Mouse (Mus musculus) urinary bladder, postnatal 25 days (tissue): ENCODE results near the gene Mrpl22.
"Not testable (repeated sequence)": the region's sequence is repeated elsewhere in the genome, so short reads cannot be mapped to it uniquely, and the experiment has no call there.

Experiments used
- DNase-seq: peaks from one replicate; pipeline ENCODE4 v3.0.0; 2022; ENCODE audit warnings: low spot score

Gene Mrpl22

DNA sequence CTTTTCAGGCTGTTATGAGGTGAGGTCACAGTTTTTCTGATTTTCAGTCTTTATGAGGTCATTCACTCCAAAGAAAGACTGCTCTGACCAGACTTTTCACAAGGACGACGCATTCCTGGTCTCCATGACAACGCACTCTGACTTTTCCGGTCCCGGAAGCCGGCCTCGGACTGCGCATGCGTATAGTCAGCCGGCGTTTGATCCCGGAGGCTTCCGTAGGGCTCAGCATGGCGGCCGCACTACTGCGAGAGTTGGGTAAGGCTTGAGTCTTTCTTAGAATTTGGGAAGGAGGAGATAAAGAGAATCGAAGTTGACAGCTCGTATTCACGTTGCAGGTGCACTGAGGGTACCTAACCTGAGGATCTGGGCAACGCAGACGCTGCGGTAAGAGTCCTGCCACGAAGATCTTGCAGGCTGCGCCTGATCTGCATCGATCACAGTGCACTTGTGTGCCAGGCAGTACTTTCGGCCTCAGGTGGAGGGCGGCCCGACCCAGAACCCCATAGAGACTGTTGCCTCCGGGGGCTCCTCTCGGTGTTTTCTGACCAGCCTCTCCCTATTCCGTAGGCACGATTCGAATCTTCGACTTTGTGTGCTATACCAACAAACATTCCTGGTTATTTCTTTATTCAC lies at the start of gene Mrpl22:
TSS of gene Mrpl22 (plus strand) at position 203 of the 633 bp plus-strand sequence.
- DNase-seq = peak; percentile 97

DNA sequence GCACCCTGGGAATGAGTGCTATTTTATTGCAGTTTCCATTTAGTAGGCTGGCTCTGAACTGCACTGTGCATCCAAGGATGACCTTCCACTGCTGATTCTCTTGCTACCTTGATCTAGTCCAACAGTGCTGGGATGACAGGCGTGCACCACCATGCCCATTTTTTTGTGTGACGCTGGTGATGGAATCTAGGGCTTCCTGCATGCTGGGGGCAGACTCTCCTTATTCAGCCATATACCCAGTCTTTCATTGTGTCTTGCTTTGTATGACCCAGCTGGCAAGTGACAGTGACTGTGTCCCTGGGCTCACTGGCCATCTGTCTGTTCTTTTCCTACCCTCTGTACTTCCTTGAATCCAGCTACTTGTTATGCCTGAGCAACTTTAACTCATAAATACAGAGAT lies 47.8 kb upstream of the Mrpl22 start:
- DNase-seq = no peak

DNA sequence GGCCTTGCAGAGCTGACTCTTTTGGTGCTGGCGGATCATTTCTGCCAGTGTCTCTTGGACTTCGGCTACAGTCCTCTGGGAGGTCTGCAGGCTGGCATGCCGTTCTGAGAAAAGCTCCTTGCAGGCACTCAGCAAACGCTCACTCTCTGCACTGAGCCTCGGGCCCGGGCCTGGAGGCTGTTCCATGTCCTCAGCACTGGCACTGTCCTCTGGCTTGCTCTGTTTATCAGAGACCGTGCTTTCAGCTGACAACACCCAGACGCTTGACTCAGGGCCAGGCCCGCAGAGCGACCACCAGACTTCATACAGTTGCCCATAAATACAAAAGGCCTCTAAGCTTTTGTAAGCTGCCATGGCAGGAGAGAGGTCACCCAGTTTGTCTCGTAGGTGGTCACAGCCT lies 46.4 kb upstream of the Mrpl22 start:
- DNase-seq = no peak

DNA sequence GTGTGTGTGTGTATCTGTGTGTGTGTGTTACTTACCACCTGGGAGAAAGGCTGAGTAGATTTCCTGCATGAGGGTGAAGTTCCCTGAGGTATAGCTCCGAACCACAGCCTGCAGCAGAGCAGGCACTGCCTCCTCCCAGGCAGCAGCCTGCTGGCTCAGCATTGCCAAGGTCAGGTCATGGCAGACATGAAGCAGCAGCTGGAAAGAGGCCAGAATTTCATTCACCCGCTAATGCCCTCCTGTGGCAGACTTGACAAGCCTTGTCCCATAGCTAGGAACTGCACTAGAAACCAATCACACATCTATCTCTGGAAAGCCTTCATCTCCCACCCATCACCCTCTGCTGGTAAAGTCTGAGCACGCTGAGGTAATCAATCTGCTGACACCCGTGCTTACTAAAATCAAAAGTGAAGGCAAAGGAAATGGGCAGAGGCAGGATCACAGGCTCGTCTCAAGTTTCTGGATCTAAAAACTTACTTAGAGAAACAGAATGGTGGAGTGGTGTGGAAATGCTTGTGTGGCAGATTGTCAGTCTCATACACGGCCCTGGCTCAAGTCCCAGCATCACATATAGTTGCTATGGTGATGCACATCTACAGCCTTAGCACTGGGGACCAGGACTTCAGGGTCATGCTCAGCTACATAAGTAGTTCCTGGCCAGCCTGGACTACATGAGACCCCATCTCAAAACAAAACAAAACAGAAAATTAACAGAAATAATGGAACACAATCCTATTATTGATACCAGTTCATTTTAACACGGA lies 44.9 kb upstream of the Mrpl22 start:
- no peak for DNase-seq

DNA sequence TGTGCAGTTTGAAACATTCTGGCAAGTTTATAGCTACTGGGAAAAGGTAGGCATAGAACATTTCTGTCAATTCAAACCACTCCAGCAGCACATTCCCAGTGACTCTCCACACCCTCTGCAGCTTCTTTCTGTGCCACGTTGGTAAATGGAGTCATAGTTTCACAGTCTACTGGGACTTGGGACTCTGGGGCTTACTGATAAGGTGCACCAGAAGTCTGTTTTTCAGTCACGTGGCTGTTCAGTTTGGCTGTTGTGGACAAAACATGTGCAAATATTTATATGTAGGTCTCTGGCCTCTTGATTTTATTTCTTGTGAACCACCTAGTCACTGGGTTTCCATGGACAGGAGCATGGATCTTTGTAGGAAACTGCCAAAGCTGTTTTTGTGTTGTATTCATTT lies 43.9 kb upstream of the Mrpl22 start:
- DNase-seq = no peak

DNA sequence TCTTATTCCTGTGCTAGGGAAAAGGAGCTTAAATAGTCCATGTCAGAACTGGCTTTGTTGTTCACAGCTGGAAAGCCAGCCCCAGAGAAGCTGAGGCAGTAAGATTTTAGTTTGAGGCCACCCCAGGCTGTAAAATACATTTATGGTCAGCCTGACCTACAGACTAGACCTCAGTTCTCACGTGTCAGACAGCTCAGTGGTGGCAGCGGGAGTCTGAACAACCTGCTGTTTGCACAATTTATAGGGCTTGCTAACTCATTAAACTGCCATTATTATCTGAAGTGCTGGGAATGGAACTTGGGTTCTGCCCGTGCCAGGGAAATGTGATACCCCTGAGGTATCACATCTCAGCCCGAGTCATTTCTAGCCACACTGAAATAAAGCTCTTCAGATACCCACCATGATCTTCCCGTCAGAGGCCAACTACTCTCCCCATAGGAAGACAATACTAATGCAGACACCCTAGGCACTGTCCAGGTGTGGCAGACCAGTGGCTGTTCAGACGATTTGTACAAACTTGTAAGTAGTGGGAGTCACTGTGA lies 42.1 kb upstream of the Mrpl22 start:
- no peak for DNase-seq

DNA sequence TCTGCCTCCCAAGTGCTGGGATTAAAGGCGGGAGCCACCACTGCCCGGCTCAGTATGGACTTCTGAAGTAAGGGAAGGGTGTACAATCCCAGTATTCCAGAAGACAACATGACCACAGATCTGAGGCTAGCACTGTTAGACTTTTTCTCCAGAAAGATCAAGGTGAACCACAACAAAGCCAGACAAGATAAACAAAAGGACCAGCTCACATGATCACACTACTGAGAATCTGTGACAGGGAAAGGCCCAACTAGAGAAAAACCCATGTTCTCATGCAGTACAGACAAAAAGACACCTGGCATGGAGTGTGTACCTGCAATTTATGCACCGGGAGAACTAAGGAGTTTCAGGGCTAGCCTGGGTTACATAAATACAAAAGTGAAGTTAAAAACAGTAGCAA lies 39.4 kb upstream of the Mrpl22 start:
- no peak for DNase-seq

DNA sequence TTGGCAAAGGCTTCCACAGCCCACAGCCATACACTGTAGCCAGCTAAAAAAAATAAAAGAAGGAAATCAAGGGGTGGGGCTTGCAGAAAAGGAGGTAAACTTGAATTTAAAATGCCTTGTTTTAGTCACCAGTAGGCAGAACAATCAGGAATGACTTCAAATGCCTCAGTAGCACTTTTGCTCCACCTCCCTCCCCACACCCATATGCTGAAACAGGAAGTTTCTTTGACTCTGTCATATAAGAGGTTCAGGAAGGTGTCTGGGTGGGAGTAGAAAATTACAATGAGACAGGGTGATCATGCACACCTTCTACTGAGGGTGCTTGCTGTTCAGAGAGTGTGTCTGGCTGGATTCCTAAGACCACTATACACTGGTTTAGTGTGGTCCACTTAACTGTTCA lies 36.6 kb upstream of the Mrpl22 start:
- DNase-seq = no peak

DNA sequence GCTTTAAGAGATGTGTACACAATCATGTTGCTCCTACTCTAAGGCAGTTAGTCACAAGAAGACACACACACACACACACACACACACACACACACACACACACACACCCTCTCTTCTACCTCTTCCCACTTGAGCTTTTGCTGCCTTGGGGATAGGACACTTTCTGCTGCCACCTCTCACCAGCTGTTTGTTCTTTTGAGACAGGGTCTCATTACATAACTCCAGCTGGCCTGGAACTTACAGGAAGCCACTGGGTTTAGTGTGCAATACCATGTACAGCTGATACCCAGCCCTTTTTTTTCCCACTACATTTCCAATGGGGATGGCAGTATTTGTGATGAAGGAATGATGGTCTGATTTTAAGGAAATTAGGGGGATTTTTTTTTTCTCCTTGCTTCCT lies 36.2 kb upstream of the Mrpl22 start:
- DNase-seq = no peak

DNA sequence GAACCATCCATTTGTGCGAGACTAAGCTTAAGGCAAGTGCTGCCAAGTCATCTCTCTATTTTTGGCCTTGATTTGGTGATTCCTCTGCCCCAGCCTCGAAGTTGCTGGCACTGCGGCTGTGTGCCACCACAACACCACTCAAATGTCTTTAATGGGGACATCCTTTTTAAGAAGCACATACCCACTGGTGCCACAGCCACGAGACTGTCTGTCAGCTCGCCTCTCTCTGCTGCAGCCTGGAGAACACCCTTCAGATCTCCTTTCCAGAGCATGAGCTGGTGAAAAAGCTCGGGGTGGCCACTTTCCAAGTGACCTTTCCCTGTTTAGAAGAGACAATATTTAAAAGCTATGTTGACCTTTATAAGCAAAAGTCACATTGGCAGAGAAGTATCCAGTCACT lies 34.8 kb upstream of the Mrpl22 start:
- DNase-seq = no peak

DNA sequence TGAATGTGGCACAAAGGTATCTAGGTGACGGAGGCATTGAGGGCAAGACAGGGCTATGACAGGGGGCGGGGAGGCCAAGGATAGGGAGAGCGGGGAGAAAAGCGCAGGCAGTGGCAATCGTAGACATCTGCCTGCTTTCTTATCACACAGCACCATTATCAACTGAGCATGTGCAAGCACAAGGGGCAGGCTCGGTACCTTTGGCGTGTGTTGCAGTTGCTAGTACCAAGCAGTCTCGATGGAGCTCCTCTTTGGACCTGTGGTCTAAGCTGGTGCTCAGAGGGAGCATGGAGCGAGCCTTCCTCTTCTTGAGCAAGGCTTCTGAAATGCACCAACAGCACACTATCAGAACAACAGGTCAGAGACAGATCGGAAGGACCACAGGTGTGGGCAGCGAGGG lies 32.6 kb upstream of the Mrpl22 start:
- no peak for DNase-seq

DNA sequence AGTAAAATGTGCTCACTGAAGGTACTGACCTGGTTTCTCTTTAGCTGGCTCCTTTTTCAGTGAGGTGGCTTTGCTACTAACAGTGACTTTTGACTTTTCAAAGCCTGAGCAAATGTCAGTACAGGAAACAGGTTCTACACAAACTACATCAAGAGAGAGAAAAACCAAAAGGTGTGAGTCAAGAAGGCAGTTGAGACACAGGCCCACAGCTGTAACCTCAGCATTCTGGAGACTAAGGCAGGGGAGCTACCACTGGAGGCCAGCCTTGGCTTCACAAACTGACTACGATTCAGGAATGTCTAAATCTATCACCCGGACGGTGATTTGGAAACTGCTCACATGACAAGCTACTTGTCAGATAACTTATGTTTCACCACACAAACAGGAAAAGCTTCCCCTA lies 32.0 kb upstream of the Mrpl22 start:
- no peak for DNase-seq

DNA sequence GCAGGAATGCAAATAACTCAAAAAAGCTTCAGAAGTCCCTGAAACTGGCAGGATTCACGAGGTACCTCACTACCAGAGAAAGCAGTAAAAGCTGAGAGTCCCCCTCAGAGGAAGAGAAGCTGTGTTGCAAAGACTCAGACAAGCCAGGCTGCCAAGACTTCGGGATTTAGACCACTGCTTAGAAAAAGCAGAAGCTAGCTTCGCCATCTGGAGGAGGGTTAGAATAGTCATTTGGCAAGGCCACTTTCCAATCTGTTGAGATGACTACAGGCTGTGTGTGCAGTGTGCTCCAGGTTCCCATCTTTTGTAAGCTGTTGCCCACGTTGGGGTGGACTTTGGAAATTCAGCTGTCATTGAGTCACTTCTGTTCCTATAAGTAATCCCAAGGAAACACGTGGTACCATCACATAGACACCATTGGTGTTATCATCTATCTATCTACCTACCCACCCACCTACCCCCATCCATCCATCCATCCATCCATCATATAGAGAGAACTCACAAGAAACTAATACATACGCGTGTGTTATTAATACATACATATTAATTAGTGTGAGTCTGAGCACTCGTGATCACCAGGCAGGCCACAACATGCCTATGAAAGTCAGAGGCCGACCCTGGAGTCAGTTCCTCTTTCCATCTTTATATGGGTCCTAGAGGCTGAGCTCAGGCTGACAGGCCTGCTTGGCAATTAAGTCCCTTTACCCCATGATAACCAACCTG lies 27.6 kb upstream of the Mrpl22 start:
- DNase-seq = no peak

DNA sequence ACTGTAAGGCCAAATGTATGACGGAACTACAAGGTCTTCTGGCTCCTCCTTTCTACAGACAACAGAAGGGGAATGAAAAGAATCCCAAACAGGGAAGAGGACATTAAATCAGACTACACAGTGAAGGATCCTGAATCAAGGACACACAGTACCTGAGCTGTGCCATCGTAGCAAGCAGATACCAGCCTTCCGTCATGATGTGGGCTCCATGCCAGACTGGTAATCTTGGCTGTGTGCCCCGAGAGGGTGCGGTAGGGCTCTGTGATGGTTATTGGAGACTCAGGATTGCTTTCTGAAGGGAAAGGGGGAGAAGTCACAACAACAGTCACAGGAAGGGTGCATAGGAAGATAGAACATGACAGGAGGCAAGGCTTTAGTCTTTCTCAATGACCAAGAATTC lies 25.2 kb upstream of the Mrpl22 start:
- no peak for DNase-seq

DNA sequence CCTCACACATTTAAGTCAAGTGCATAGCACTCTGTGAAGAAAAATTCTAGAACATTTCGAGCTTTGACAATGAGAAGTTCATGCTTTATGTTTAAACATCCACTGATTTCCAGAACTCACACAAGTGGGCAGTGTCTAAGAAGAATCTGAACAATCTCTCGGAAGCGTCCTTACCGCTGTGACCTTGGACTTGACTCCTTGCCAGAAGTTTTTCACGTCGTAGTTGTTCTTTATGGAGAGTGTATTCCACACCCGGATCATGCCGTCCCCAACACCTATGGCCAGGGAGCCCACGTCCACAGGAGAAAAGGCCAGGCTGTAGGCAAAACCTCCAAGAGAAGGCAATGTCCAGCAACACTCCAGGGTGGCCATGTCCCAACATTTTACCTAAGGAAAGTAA lies 16.0 kb upstream of the Mrpl22 start:
- no peak for DNase-seq

DNA sequence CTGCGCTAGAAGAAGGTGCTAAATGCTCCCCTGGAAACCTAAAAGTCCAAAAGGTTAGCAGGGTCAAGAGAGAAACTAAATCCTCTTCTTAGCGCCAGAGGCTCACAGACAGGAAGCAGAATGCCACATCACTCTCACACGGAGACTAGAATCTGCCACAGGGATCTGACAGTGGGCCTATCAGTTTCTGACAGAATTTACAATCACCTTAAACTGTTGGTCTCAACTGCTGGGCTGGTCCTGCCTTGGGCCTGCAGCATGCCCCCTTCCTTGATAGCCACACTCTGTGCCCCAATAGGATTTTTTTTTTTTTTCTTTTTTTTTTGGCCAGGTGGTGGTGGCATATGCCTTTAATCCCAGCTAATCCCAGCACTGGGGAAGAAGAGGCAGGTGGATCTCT lies 14.6 kb upstream of the Mrpl22 start:
- DNase-seq = no peak

DNA sequence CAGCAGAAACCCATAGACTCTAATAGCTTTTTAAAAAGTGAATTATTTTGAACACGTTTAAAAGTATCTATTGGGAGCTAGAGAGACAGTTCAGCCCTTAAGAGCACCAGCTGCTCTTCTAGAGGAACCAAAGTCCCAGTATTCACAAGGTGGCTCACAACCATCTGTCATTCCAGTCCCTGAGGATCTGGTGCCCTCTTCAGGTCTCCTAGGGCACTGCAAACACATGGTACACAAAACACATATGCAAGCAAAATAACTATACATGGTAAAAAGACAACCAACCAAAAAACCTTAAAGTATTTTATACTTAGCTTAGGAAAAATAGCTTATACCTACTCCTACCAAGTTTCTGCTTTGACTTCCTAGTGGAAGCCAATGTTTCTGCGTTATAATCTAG lies 6.4 kb upstream of the Mrpl22 start:
- no peak for DNase-seq

DNA sequence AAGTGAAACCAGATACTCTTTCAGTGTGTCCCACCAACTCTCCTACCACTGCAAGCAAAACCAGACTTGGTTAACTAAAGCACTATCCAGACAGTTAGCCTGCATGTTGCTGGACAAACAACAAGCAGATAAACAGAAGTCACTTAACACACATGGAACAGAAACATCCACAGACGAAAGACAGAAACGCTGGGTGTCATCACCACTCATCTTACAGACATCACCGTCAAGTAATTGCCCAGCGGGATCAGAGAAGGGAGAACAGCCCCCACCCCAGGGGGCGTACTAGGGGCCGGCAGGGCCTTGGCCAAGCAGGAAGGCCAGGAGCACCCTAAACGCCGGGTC lies 3.7 kb upstream of the Mrpl22 start:
- DNase-seq = no peak

DNA sequence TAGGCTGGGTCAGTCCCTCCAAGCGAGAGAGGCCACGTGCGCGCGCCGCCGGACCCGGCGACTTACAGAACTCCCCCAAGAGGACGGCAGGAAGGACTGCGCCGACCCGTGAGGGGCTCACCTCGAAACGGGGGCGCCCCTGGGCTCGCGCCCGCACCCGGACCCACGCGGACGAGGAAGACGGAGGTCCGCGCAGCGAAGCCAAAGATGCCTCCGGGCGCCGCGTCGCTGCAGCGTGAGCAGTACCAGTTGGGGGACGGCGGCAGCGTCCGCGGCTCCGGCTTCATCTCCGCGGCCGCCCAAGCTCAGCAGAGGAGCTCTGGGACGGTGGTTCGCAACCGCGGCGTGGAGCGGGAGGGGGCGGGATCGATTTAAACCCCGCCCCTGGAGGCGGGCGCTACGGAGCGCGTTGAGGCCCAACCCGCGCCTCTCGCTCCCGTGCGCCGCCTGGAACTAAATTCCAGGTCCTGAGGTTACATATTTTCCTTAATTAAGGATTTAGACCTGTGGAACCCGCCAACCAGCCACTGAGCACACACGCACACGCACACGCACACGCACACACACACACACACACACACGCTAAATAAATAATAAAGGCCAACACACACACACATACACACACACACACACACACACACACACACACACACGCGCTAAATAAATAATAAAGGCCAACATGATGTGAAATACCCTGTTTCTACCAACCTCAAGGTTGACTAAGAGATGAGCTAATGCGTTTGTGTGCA lies 3.1 kb upstream of the Mrpl22 start, which contains the start of gene Gemin5:
TSS of gene Gemin5 (minus strand) at position 373 of the 749 bp plus-strand sequence.
- peak; percentile 83 for DNase-seq

DNA sequence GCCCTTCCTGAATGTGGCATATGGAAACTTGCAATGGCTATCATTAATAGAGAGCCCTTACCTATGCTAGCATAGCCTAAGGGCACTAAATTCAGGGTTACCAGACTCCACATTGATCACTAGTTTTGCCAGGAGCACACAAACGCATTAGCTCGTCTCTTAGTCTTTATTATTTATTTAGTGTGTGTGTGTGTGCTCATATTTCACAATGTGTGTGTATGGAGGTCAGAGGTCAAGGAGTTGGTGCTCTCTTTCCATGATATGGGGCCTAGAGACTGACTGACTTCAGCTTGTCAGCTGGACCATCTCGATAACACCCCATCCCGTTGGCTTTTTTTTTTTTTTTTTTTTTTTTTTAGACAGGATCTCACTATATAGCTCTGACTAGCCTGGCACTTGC lies 1.8 kb upstream of the Mrpl22 start:
- no peak for DNase-seq

DNA sequence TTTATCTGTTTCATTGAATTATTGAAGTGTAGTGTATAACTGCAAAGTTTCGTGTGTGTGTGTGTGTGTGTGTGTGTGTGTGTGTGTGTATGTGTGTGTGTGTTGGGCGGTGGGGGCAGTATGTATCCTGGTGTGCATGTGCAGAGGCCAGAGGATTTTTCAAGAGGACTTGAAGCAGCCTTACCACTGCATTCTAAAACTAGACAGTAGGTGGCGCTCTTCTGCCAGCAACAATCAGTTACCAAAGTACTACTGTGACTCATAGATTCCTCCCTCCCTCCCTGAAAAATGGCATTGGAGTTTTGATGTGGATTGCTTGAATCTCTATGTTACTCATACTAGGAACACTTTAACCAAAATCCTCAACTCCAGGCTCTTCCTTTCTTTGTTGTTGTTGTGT lies 8.1 kb downstream of the Mrpl22 start:
- peak; percentile 73 for DNase-seq

DNA sequence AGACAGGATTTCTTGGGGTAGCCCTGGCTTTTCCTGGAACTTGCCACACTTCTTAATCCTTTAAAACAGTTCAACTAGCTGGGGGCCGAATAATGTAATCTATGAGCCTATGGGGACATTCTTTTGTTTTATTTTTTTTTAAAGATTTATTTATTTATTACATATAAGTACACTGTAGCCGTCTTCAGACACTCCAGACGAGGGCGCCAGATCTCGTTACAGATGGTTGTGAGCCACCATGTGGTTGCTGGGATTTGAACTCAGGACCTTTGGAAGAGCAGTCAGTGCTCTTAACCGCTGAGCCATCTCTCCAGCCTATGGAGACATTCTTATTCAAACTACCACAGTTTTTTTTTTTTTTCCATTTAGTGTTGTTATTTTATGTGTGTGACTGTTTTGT lies 8.5 kb downstream of the Mrpl22 start:
- not testable (repeated sequence) for DNase-seq
